Mouse (Mus musculus) B cell, adult 62 days (primary cell): Measurements from ENCODE around the gene Tmem37. TPM values are rescaled to one million over a fixed set of nuclear protein-coding genes. Genes with fewer than 3 reads are reported as not detected.

ENCODE experiments used
- total RNA-seq: library from RNA; stranded (reverse); gene quantifications from 4 replicates; pipeline ENCODE4 v1.2.4, GENCODE M21; 2023

Gene Tmem37
- total RNA-seq, result not detected in 4 replicates

DNA sequence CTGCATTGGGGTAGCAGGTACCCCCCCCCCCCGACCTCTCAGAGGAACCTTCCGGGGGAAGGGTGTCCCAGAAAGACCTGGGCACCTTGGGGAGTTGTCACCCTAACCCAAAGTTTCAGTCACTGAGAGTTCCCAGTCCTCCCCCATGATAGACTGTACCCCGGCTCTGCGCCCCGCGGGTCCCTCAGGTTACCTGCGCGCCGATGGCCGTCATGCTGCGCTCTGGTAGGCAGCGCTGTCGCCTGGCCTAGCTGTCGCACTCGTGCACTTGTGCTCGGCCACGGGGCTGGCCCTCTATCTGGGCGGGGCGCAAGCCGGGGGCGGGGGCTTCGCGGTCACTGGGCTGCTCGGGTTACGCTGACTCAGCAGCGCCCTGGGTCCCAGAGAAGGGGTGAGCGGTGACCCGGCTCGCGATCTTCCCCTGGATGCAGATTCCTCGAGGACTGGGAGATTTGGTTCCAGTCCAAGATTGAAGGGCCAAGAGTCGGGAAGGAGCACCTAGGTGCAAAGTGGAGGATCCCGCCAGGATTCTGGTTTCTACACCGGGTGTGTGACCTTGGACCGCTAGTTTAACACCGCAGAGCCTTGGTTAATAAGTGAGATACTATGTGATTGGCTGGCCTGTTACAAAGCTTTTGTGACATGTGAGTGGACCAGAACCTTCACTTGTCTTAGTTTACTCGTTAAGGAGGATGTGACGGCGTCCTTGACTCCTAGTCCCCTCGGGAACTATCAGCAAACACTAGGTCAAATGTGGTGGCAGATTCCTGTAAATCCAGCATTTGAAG is at the start of gene Tmem37:
Gene Tmem37, minus strand, starts transcription at position 556 of the 788 bp plus-strand sequence.

DNA sequence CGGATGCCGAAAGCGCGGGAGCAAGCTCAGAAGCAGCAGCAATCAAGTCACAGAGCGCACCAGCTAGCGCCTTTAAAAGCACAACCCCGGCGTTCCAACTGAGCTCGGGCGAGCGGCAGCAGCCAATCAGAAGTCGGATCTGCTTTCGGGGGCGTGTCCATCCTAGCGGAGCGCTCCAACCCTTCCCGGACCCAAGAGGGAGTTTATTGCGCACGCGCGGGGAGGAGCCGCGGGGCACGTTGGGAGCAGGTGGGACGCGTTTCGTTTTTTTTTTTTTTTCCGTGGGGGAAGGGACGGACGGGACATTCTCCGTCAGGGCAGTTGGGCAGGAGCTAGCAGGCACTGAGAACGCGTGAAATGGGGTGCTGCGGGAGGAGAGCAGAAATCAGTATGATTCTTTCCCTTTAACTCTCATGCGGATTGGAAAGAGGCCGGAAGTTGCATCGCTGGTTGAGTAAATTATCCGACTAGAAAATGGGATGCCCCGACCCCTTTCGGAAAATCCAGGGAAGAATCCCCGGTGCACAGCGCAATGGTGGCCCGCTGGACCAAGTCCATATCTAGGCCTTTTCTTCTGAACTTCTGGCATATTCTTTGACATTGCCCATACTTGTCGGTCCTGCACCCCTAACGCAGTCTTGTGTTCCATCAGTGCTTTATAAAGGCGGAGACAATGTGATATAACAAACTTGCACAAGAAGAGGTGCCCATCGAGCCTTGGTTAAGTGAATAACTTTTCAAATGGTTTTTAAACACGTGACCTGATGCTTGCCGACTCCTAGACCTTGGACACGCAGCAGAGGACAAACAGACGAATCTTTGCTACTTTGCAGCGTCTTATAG is 47.3 kb upstream of the Tmem37 start, which contains the start of the genes Dbi and 3110009E18Rik:
Gene Dbi, minus strand, starts transcription at position 110 of the 843 bp plus-strand sequence.
Gene 3110009E18Rik, plus strand, starts transcription at position 219 of the 843 bp plus-strand sequence.

Other genes starting within 250 kb of the Tmem37 start
- 31.0 to 38.7 TPM (median 37.7 TPM) in 4 replicates for gene Ptpn4, start 236.5 kb downstream of the Tmem37 start, total RNA-seq
- gene Tmem177, start 160.9 kb downstream of the Tmem37 start, total RNA-seq, result 3.2 to 4.3 TPM (median 3.8 TPM) in 4 replicates
- gene Cfap221, start 76.8 kb downstream of the Tmem37 start, total RNA-seq, result not detected in 4 replicates
- gene Sctr, start 67.2 kb downstream of the Tmem37 start, total RNA-seq, result not detected in 4 replicates
- 34.5 to 39.5 TPM (median 36.3 TPM) in 4 replicates for gene Dbi, start 47.0 kb upstream of the Tmem37 start, total RNA-seq
- 15.7 to 19.2 TPM (median 17.3 TPM) in 4 replicates for gene 3110009E18Rik, start 47.1 kb upstream of the Tmem37 start, total RNA-seq
- gene Steap3, start 198.6 kb upstream of the Tmem37 start, total RNA-seq, result 2.2 to 3.2 TPM (median 3.1 TPM) in 4 replicates